Mouse (Mus musculus) liver, embryonic 16.5 days (tissue): ENCODE measurements around the gene Mrpl37. TPM values are rescaled to one million over a fixed set of nuclear protein-coding genes. Genes with fewer than 3 reads are reported as not detected.

Experiments
- ATAC-seq: fragments of 200-750 bp; cut with Nextera tagmentation; 2 replicates; pipeline ENCODE4 v1.8.0; 2017; ENCODE audit warnings: low read depth, mild to moderate bottlenecking, moderate number of reproducible peaks, moderate library complexity
- H3K27ac ChIP-seq: fragments of 300-500 bp; sonication (generic); 2 replicates; pipeline ENCODE4 v1.5.1; 2014; ENCODE audit warnings: mild to moderate bottlenecking, low read length
- H3K27me3 ChIP-seq: fragments of 300-500 bp; sonication (generic); 2 replicates; pipeline ENCODE4 v1.6.1; 2014; ENCODE audit warnings: low read depth, low read length, mixed read lengths; ENCODE audit not compliant: control insufficient read depth, insufficient read depth
- H3K36me3 ChIP-seq: fragments of 300-500 bp; sonication (generic); 2 replicates; pipeline ENCODE4 v1.6.1; 2014; ENCODE audit warnings: mild to moderate bottlenecking; ENCODE audit not compliant: control insufficient read depth, insufficient read depth
- H3K4me1 ChIP-seq: fragments of 300-500 bp; sonication (generic); 2 replicates; pipeline ENCODE4 v1.6.1; 2014; ENCODE audit warnings: low read depth, low read length, mixed read lengths; ENCODE audit not compliant: control insufficient read depth
- H3K4me2 ChIP-seq: fragments of 300-500 bp; sonication (generic); 2 replicates; pipeline ENCODE4 v1.6.1; 2014; ENCODE audit warnings: low read depth, low read length, mixed read lengths
- H3K4me3 ChIP-seq: fragments of 300-500 bp; sonication (generic); 2 replicates; pipeline ENCODE4 v1.5.1; 2014; ENCODE audit warnings: low read depth, mild to moderate bottlenecking, low read length
- H3K9ac ChIP-seq: fragments of 300-500 bp; sonication (generic); 2 replicates; pipeline ENCODE4 v1.6.1; 2014; ENCODE audit warnings: low read depth, low read length
- H3K9me3 ChIP-seq: fragments of 300-500 bp; sonication (generic); replicated peaks from 2 replicates; pipeline ENCODE4 v1.6.1; 2016; ENCODE audit warnings: low read length; ENCODE audit not compliant: control insufficient read depth
- WGBS: fragments of 180-500 bp; shearing (Covaris S2); extraction: QIAGEN DNeasy Blood & Tissue Kit; methylation state at CpG from one replicate; pipeline ENCODE4 v1.1.7; 2014; ENCODE audit not compliant: insufficient replicate concordance; 5-methylcytosine and 5-hydroxymethylcytosine counted together
- polyA plus RNA-seq: library from polyadenylated mRNA; unstranded; fragments of >200 nt; fragmentation: Nextera tagmentation; extraction: Ambion mirVana; gene quantifications from 2 replicates; pipeline ENCODE4 v1.2.1, GENCODE M21; 2015

Mrpl37 gene
- polyA plus RNA-seq, 1 experiment from 2014 or later = 47.7 TPM

DNA sequence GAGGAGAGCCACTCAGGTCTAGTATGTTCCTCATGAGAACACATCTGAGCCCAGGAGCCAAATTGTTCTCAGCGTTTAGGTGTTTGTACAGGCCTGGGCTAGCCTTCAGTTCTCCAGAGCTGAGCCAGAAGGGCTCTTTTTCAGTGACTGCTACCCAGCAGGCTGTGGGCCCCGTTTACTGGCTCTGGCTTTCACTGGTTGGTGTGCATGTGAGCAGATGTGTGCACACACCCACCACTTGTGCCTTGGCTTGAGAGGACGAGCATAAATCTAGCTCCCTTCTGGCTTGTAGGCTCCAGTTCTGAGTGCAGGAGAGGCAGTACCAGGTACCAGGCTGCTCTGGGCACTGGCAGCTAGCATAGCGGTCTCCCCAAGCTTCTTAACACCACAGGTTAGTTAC, 28.4 kb downstream of the Mrpl37 start:
- H3K4me1 ChIP-seq = no peaks in the 10 kb centered on the region
- H3K27me3 ChIP-seq = no peaks in the 10 kb centered on the region
- peaks cover 24% of the 10 kb centered on the region for H3K36me3 ChIP-seq
- H3K4me2 ChIP-seq = no peak overlapping the region
- H3K27ac ChIP-seq = no peak overlapping the region
- no peak overlapping the region for H3K9ac ChIP-seq
- WGBS = 74% methylated on average over 4 of the region's 4 CpGs
- H3K9me3 ChIP-seq = no peaks in the 10 kb centered on the region
- no peak overlapping the region for H3K4me3 ChIP-seq
- ATAC-seq = no peak

GRCm38 (mm10) chr4:107036985-107037384, 29.7 kb downstream of the Mrpl37 start:
- WGBS = 83% methylated on average over 2 of the region's 2 CpGs
- no peaks in the 10 kb centered on the region for H3K4me1 ChIP-seq
- no peak overlapping the region for H3K4me2 ChIP-seq
- no peak overlapping the region for H3K4me3 ChIP-seq
- peaks cover 24% of the 10 kb centered on the region for H3K36me3 ChIP-seq
- no peak overlapping the region for H3K9ac ChIP-seq
- H3K9me3 ChIP-seq = no peaks in the 10 kb centered on the region
- no peak overlapping the region for H3K27ac ChIP-seq
- no peaks in the 10 kb centered on the region for H3K27me3 ChIP-seq
- ATAC-seq = no peak

DNA sequence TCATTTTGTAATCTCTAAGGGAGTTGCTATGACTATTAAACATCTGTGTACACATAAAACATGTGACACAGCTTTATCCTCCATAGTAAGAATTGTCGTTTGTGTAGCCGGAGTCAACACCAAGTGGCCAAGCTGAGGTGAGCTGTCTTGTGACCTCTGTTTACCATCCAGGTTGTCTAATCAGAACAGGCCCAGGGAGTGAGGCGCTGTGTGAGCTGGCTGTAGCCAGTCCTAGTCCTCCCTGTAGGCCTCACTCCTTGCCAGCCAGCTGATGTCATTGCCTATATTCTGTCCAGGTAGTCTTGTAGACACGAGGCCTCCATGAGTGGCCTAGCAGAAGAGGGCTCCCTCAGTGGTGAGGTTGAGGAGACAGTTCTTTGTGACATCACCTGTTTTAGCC, 31.0 kb downstream of the Mrpl37 start:
- no peak overlapping the region for H3K4me3 ChIP-seq
- no peaks in the 10 kb centered on the region for H3K9me3 ChIP-seq
- no peaks in the 10 kb centered on the region for H3K27me3 ChIP-seq
- 84% methylated on average over 4 of the region's 4 CpGs for WGBS
- H3K4me1 ChIP-seq = no peaks in the 10 kb centered on the region
- H3K9ac ChIP-seq = no peak overlapping the region
- peaks cover 18% of the 10 kb centered on the region for H3K36me3 ChIP-seq
- H3K4me2 ChIP-seq = no peak overlapping the region
- no peak overlapping the region for H3K27ac ChIP-seq
- ATAC-seq = no peak

DNA sequence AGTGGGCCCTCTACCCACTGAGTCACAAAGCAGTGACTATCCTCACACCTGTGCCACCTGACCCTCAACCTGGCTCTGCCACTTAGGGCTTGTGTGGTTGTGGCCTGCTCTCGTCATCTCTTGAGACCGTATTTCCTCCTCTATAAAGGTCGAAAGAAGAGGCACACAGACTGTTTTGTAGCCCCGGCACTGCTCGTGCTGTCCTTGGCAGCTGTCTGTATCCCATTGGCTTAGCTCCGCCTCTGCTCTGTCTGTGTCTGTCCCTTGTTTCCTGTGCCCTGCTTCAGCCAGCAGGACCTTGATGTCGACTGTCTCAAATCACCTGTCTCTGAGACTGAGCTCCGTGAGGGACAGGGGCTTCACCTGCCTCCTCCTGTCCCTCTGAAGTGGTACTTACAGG, 40.2 kb downstream of the Mrpl37 start:
- Histone ChIP-seq H3K27ac (no peak overlapping the region), H3K4me2 (no peak overlapping the region), H3K36me3 (peaks cover 8% of the 10 kb centered on the region; the same call in 1 of the 2 replicates), H3K4me1 (no peaks in the 10 kb centered on the region), H3K4me3 (no peak overlapping the region), H3K9me3 (no peaks in the 10 kb centered on the region), H3K27me3 (no peaks in the 10 kb centered on the region), H3K9ac (no peak overlapping the region)
- 64% methylated on average over 8 of the region's 8 CpGs for WGBS
- ATAC-seq = no peak

DNA sequence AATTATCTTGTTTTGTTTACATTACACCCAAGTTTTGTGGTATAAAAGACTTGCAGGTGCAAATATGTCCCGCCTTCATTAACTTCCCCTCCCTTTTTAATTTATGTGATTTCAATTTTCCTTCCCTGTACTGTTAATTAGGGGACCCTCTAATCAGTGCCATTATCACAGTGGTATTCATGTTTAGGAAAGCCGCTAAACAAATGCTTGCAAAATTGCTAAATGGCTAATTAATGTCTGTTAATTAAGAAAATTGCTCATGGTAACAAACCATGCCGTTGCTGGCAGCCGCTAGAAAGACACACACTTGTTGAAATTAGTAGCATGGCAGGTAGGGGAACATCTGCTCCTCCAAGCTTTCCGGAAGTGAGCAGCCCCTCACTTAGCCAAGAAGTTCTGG, 41.3 kb downstream of the Mrpl37 start:
- Histone ChIP-seq H3K9me3 (no peaks in the 10 kb centered on the region), H3K36me3 (peaks cover 2% of the 10 kb centered on the region; the same call in 1 of the 2 replicates), H3K4me3 (no peak overlapping the region), H3K4me2 (no peak overlapping the region), H3K27me3 (no peaks in the 10 kb centered on the region), H3K27ac (no peak overlapping the region), H3K9ac (no peak overlapping the region), H3K4me1 (peaks cover 2% of the 10 kb centered on the region)
- WGBS = 88% methylated on average over 5 of the region's 5 CpGs
- no peak for ATAC-seq

- Histone ChIP-seq H3K9ac (no peak overlapping the region), H3K36me3 (0 out of 2 replicates have a peak, but pooled peaks cover 2% of the 10 kb centered on the region), H3K4me3 (no peak overlapping the region), H3K27me3 (no peaks in the 10 kb centered on the region), H3K4me1 (peaks cover 5% of the 10 kb centered on the region), H3K4me2 (no peak overlapping the region), H3K9me3 (no peaks in the 10 kb centered on the region), H3K27ac (no peak overlapping the region)
- 81% methylated on average over 7 of the region's 7 CpGs for WGBS
- ATAC-seq = no peak
Measured at GRCm38 (mm10) chr4:107024899-107025298, 41.8 kb downstream of the Mrpl37 start.

GRCm38 (mm10) chr4:107021464-107021863, 45.2 kb downstream of the Mrpl37 start:
- H3K36me3 ChIP-seq = no peaks in the 10 kb centered on the region
- H3K27ac ChIP-seq = no peak overlapping the region
- no peak for ATAC-seq
- 72% methylated on average over 3 of the region's 3 CpGs for WGBS
- H3K4me3 ChIP-seq = no peak overlapping the region
- H3K4me1 ChIP-seq = peaks cover 11% of the 10 kb centered on the region
- no peaks in the 10 kb centered on the region for H3K27me3 ChIP-seq
- H3K9me3 ChIP-seq = no peaks in the 10 kb centered on the region
- no peak overlapping the region for H3K4me2 ChIP-seq
- no peak overlapping the region for H3K9ac ChIP-seq

- 57% methylated on average over 5 of the region's 5 CpGs for WGBS
- Histone ChIP-seq H3K9ac (no peak overlapping the region), H3K36me3 (no peaks in the 10 kb centered on the region), H3K4me2 (no peak overlapping the region), H3K27me3 (no peaks in the 10 kb centered on the region), H3K4me1 (peaks cover 13% of the 10 kb centered on the region), H3K9me3 (no peaks in the 10 kb centered on the region), H3K27ac (no peak overlapping the region), H3K4me3 (no peak overlapping the region)
- no peak for ATAC-seq
Measured at GRCm38 (mm10) chr4:107020287-107021000, 46.2 kb downstream of the Mrpl37 start.

- Histone ChIP-seq H3K4me2 (no peak overlapping the region), H3K4me3 (no peak overlapping the region), H3K36me3 (no peaks in the 10 kb centered on the region), H3K9me3 (no peaks in the 10 kb centered on the region), H3K27ac (no peak overlapping the region), H3K27me3 (no peaks in the 10 kb centered on the region), H3K4me1 (peaks cover 13% of the 10 kb centered on the region), H3K9ac (no peak overlapping the region)
- no peak for ATAC-seq
- WGBS = 72% methylated on average over 7 of the region's 7 CpGs
Measured at GRCm38 (mm10) chr4:107019027-107019426, 47.6 kb downstream of the Mrpl37 start.
